Mouse (Mus musculus): Measurements from ENCODE around the gene Pttg1ip. TPM values are rescaled to one million over a fixed set of nuclear protein-coding genes. Genes with fewer than 3 reads are reported as not detected.
A peak's percentile ranks its signal among the peaks of the same experiment; 100 is the strongest.

Pttg1ip gene
- polyA plus RNA-seq, 1 experiment from 2014 or later, result 104 TPM

- 83% methylated on average over 10 of the region's 10 CpGs for WGBS
- Histone ChIP-seq H3K27me3 (replicated peaks) (no peaks in the 10 kb centered on the region), H3K4me1 (replicated peaks) (peaks cover 49% of the 10 kb centered on the region), H3K27ac (ENCODE audit: poor library complexity, severe bottlenecking) (peak overlapping the region; percentile 82), H3K4me3 (peak overlapping the region; percentile 88; the same call in 1 of the 2 replicates), H3K36me3 (no peaks in the 10 kb centered on the region), H3K4me2 (peak overlapping the region; percentile 76), H3K9me3 (replicated peaks) (no peaks in the 10 kb centered on the region), H3K9ac (peak overlapping the region; percentile 97)
- no peak for ATAC-seq (ENCODE audit: insufficient number of reproducible peaks, low FRiP score)
These were observed 42.3 kb downstream of the Pttg1ip start for GRCm38 (mm10) chr10:77623639-77624400.

GRCm38 (mm10) chr10:77624570-77624995 lies 43.1 kb downstream of the Pttg1ip start:
- Histone ChIP-seq H3K4me1 (replicated peaks) (peaks cover 50% of the 10 kb centered on the region), H3K4me3 (no peak overlapping the region), H3K9ac (peak overlapping the region; percentile 17), H3K27me3 (replicated peaks) (no peaks in the 10 kb centered on the region), H3K9me3 (replicated peaks) (no peaks in the 10 kb centered on the region), H3K4me2 (peak overlapping the region; percentile 76), H3K36me3 (no peaks in the 10 kb centered on the region), H3K27ac (ENCODE audit: poor library complexity, severe bottlenecking) (peak overlapping the region; percentile 65)
- ATAC-seq (ENCODE audit: insufficient number of reproducible peaks, low FRiP score), result no peak
- WGBS, result 53% methylated on average over 7 of the region's 7 CpGs

DNA sequence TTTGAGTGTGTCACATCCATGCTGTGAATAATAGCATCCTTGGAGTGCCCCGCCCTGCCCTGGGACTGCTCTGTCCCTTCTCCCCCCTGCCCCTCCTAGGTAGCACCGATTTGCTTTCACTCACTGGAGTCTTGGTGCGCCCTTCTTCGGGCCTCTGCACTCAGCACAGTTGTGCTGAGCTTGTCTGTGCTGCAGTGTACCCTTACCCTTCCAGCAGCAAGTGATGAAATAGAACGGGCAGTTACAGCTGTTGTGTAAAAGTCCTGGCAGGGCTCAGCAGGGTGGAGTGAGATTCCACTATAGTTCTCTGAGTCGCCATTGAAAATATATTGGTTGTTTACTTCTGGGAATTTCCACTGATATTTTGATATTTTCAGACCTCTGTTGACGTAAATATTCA lies 44.5 kb downstream of the Pttg1ip start:
- no peak overlapping the region for H3K9ac ChIP-seq

DNA sequence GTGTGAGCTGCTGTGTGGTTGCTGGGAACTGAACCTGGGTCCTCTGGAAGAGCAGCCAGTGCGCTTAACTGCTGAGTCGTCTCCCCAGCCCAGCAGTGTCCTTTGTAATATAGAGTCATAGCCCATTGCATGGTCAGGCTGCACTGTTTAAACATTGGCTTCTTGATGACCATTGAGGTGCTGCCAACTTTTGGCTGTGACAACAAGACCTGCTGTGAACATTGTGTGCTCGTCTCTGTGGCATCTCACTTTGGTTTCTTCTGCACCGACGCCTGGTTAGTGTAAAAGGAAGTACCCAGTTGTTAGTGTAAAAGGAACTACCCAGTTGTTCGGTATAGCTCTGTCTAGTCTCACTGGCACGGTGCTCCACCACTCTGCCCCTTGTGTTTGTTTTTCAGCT lies 45.1 kb downstream of the Pttg1ip start:
- Histone ChIP-seq H3K9ac (no peak overlapping the region), H3K27ac (ENCODE audit: poor library complexity, severe bottlenecking) (no peak overlapping the region), H3K4me1 (replicated peaks) (peaks cover 55% of the 10 kb centered on the region), H3K36me3 (peaks cover 9% of the 10 kb centered on the region), H3K27me3 (replicated peaks) (no peaks in the 10 kb centered on the region), H3K4me2 (no peak overlapping the region), H3K9me3 (replicated peaks) (no peaks in the 10 kb centered on the region), H3K4me3 (no peak overlapping the region)
- WGBS, result 76% methylated on average over 7 of the region's 7 CpGs
- ATAC-seq (ENCODE audit: insufficient number of reproducible peaks, low FRiP score), result no peak

More for the DNA sequence above, 44.5 kb downstream of the Pttg1ip start:
- H3K27me3 ChIP-seq (replicated peaks), result no peaks in the 10 kb centered on the region
- no peak for ATAC-seq (ENCODE audit: insufficient number of reproducible peaks, low FRiP score)
- WGBS, result 83% methylated on average over 7 of the region's 7 CpGs
- H3K36me3 ChIP-seq, result 0 out of 2 replicates have a peak, but pooled peaks cover 4% of the 10 kb centered on the region
- H3K27ac ChIP-seq (ENCODE audit: poor library complexity, severe bottlenecking), result no peak overlapping the region
- no peak overlapping the region for H3K4me2 ChIP-seq
- H3K4me1 ChIP-seq (replicated peaks), result peaks cover 55% of the 10 kb centered on the region
- H3K9me3 ChIP-seq (replicated peaks), result no peaks in the 10 kb centered on the region
- H3K4me3 ChIP-seq, result no peak overlapping the region

DNA sequence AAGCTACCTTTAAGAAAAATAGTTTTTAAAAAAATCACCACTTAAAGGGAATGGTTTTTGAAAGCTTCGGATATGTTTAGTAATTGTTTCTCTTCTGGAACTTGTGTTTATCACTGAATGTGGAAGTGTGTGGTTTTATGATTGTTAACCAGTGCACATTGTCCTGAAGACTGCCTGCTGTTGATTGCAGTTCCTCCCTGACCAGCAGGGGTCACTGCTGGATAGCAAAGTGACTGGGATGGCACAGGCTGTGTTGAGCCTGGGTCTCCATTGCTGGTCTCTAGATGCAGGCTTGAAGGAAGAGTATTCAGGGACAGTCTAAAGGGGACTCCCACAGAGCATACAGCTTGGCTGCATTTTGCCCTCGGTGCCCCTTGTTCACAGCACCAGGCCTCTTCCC lies 46.0 kb downstream of the Pttg1ip start:
- H3K36me3 ChIP-seq, result peaks cover 16% of the 10 kb centered on the region
- no peak overlapping the region for H3K27ac ChIP-seq (ENCODE audit: poor library complexity, severe bottlenecking)
- no peak overlapping the region for H3K9ac ChIP-seq
- no peaks in the 10 kb centered on the region for H3K9me3 ChIP-seq (replicated peaks)
- ATAC-seq (ENCODE audit: insufficient number of reproducible peaks, low FRiP score), result peak; percentile 79
- no peak overlapping the region for H3K4me3 ChIP-seq
- H3K4me1 ChIP-seq (replicated peaks), result peaks cover 52% of the 10 kb centered on the region
- no peaks in the 10 kb centered on the region for H3K27me3 ChIP-seq (replicated peaks)
- no peak overlapping the region for H3K4me2 ChIP-seq
- WGBS, result 29% methylated on average over 2 of the region's 2 CpGs

GRCm38 (mm10) chr10:77629163-77629562 lies 47.6 kb downstream of the Pttg1ip start:
- H3K27me3 ChIP-seq (replicated peaks), result no peaks in the 10 kb centered on the region
- H3K4me3 ChIP-seq, result no peak overlapping the region
- ATAC-seq (ENCODE audit: insufficient number of reproducible peaks, low FRiP score), result no peak
- H3K27ac ChIP-seq (ENCODE audit: poor library complexity, severe bottlenecking), result no peak overlapping the region
- H3K9me3 ChIP-seq (replicated peaks), result no peaks in the 10 kb centered on the region
- H3K36me3 ChIP-seq, result peaks cover 27% of the 10 kb centered on the region
- H3K4me2 ChIP-seq, result no peak overlapping the region
- no peak overlapping the region for H3K9ac ChIP-seq
- WGBS, result 85% methylated on average over 3 of the region's 3 CpGs
- H3K4me1 ChIP-seq (replicated peaks), result peaks cover 52% of the 10 kb centered on the region

DNA sequence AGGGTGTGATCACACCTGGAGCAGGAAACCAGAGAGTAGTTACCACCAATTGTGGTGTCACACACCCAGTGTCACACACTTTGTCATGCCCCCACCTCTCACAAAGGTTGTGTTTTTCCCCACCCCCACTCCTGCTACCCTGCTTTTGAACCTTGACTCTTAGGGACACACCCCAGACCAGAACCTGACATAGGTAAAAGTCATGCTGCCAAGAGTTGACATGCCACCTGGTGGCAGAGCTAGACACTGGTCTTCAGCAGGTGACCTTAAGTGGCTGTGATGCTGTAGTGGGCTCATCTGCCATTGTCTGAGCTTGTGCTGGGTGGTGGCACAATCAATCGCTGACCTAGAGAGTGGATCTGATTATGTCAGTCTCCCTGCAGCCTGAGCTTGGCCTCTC lies 48.5 kb downstream of the Pttg1ip start:
- H3K4me3 ChIP-seq, result no peak overlapping the region
- no peaks in the 10 kb centered on the region for H3K9me3 ChIP-seq (replicated peaks)
- peaks cover 27% of the 10 kb centered on the region for H3K36me3 ChIP-seq
- H3K4me2 ChIP-seq, result no peak overlapping the region
- no peak overlapping the region for H3K27ac ChIP-seq (ENCODE audit: poor library complexity, severe bottlenecking)
- H3K9ac ChIP-seq, result no peak overlapping the region
- 82% methylated on average over 1 of the region's 1 CpGs for WGBS
- no peak for ATAC-seq (ENCODE audit: insufficient number of reproducible peaks, low FRiP score)
- peaks cover 51% of the 10 kb centered on the region for H3K4me1 ChIP-seq (replicated peaks)
- no peaks in the 10 kb centered on the region for H3K27me3 ChIP-seq (replicated peaks)

DNA sequence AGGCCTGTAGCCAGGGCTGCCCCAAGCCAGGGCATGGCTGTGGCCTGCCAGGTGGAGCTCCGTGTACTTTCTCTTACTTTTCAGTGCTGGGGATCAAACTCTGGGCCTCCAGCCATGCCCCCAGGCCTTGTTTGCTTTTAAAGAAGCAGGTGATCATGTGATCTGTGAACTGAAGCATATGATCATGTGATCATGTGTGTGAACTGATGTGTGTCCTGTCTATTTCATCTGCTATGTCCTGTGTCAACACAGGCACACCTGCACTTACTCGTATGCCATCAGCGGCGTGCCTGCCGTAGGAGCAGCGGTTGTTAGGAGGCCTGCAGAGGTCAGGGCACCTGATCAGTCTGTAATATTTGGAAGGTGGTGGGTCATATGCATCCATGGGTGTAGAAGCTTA lies 52.5 kb downstream of the Pttg1ip start:
- H3K4me1 ChIP-seq (replicated peaks), result peaks cover 62% of the 10 kb centered on the region
- H3K36me3 ChIP-seq, result peaks cover 36% of the 10 kb centered on the region
- ATAC-seq (ENCODE audit: insufficient number of reproducible peaks, low FRiP score), result no peak
- H3K27ac ChIP-seq (ENCODE audit: poor library complexity, severe bottlenecking), result peak overlapping the region; percentile 41
- WGBS, result 79% methylated on average over 6 of the region's 6 CpGs
- H3K4me3 ChIP-seq, result no peak overlapping the region
- no peaks in the 10 kb centered on the region for H3K9me3 ChIP-seq (replicated peaks)
- H3K27me3 ChIP-seq (replicated peaks), result no peaks in the 10 kb centered on the region
- H3K9ac ChIP-seq, result no peak overlapping the region
- H3K4me2 ChIP-seq, result no peak overlapping the region

GRCm38 (mm10) chr10:77634452-77635231 lies 53.1 kb downstream of the Pttg1ip start:
- H3K4me1 ChIP-seq (replicated peaks), result peaks cover 66% of the 10 kb centered on the region
- peak overlapping the region; percentile 22; the same call in 1 of the 2 replicates for H3K4me2 ChIP-seq
- no peaks in the 10 kb centered on the region for H3K9me3 ChIP-seq (replicated peaks)
- H3K27me3 ChIP-seq (replicated peaks), result no peaks in the 10 kb centered on the region
- H3K9ac ChIP-seq, result no peak overlapping the region
- peaks cover 37% of the 10 kb centered on the region for H3K36me3 ChIP-seq
- ATAC-seq (ENCODE audit: insufficient number of reproducible peaks, low FRiP score), result peak; percentile 74
- WGBS, result 43% methylated on average over 13 of the region's 13 CpGs
- no peak overlapping the region for H3K4me3 ChIP-seq
- peak overlapping the region; percentile 82 for H3K27ac ChIP-seq (ENCODE audit: poor library complexity, severe bottlenecking)

DNA sequence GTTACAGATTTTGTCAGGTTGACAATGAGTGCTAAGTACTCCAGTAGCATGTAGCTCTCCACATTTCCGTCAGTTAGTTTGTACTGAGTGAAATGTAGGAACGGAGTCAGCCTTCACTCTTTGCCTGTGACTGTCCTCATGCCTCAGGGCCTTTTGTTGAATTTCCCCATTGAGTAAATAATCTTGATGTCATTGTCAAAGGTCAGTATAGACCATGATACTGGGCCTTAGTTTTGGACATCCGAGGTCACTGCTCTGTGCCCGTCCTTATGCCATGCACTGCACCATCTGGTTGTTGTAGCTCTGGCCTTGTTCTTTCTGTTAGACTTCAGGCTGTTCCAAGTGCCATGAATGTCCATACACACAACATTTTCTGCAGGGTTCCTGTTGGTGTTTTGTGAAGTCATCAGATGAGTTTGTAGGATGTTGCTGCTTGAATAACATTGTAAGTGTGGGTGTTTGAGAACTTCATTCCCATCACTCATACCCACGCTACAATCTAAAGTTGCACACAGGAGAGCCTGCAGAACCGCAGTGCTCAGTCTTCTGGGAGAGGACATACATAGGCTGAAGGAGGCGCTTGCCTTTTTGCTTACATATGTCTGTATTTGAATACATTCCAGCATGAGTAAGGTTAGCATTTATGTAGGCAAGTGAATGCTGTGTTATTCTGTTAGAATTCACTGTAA lies 54.9 kb downstream of the Pttg1ip start:
- ATAC-seq (ENCODE audit: insufficient number of reproducible peaks, low FRiP score), result no peak
- Histone ChIP-seq H3K4me1 (replicated peaks) (peaks cover 62% of the 10 kb centered on the region), H3K27ac (ENCODE audit: poor library complexity, severe bottlenecking) (no peak overlapping the region), H3K4me2 (no peak overlapping the region), H3K9me3 (replicated peaks) (no peaks in the 10 kb centered on the region), H3K27me3 (replicated peaks) (no peaks in the 10 kb centered on the region), H3K36me3 (peaks cover 45% of the 10 kb centered on the region), H3K4me3 (no peak overlapping the region), H3K9ac (no peak overlapping the region)
- 88% methylated on average over 7 of the region's 7 CpGs for WGBS

- no peaks in the 10 kb centered on the region for H3K27me3 ChIP-seq (replicated peaks)
- no peak overlapping the region for H3K4me3 ChIP-seq
- WGBS, result 56% methylated on average over 6 of the region's 6 CpGs
- no peak overlapping the region for H3K9ac ChIP-seq
- no peak overlapping the region for H3K4me2 ChIP-seq
- peak overlapping the region; percentile 25; the same call in 1 of the 2 replicates for H3K27ac ChIP-seq (ENCODE audit: poor library complexity, severe bottlenecking)
- no peaks in the 10 kb centered on the region for H3K9me3 ChIP-seq (replicated peaks)
- peaks cover 59% of the 10 kb centered on the region for H3K4me1 ChIP-seq (replicated peaks)
- ATAC-seq (ENCODE audit: insufficient number of reproducible peaks, low FRiP score), result peak; percentile 60
- H3K36me3 ChIP-seq, result peaks cover 47% of the 10 kb centered on the region
These were observed 57.4 kb downstream of the Pttg1ip start for GRCm38 (mm10) chr10:77638956-77639355.
